Mouse (Mus musculus) heart, embryonic 14.5 days (tissue): ENCODE measurements around the gene Gart. TPM values are rescaled to one million over a fixed set of nuclear protein-coding genes. Genes with fewer than 3 reads are reported as not detected.

Experiments
- ATAC-seq: fragments of 200-750 bp; cut with Nextera tagmentation; 2 replicates; pipeline ENCODE4 v1.8.0; 2017; ENCODE audit warnings: low read depth, moderate TSS enrichment; ENCODE audit not compliant: insufficient number of reproducible peaks, insufficient read depth, low FRiP score
- H3K27ac ChIP-seq, 2 experiments: fragments of 200-500 bp in 1 of 2; fragments of 300-500 bp in 1 of 2; sonication (generic) in 1 of 2; replicated peaks in 1 of 2; 2 replicates each; pipeline ENCODE4 v1.5.1; 2012 to 2014; ENCODE audit warnings: low read depth in 2 of 2, low read length in 2 of 2, control low read depth in 1 of 2, mild to moderate bottlenecking in 1 of 2, mixed read lengths in 1 of 2; ENCODE audit not compliant: control insufficient read depth in 1 of 2, insufficient read depth in 1 of 2
- H3K27me3 ChIP-seq: fragments of 300-500 bp; sonication (generic); 2 replicates; pipeline ENCODE4 v1.6.1; 2014; ENCODE audit warnings: mild to moderate bottlenecking, low read length, control low read depth; ENCODE audit not compliant: control insufficient read depth, insufficient read depth
- H3K36me3 ChIP-seq: fragments of 300-500 bp; sonication (generic); 2 replicates; pipeline ENCODE4 v1.6.1; 2014; ENCODE audit warnings: mild to moderate bottlenecking, control low read depth, low read length, mixed read lengths; ENCODE audit not compliant: control insufficient read depth, insufficient read depth
- H3K4me1 ChIP-seq, 2 experiments: fragments of 200-500 bp in 1 of 2; fragments of 300-500 bp in 1 of 2; sonication (generic) in 1 of 2; 2 replicates each; pipeline ENCODE4 v1.6.1; 2012 to 2014; ENCODE audit warnings: low read length in 2 of 2, control low read depth in 1 of 2, mixed read lengths in 1 of 2; ENCODE audit not compliant: control insufficient read depth in 2 of 2, insufficient read depth in 2 of 2
- H3K4me2 ChIP-seq: fragments of 300-500 bp; sonication (generic); 2 replicates; pipeline ENCODE4 v1.6.1; 2014; ENCODE audit warnings: mild to moderate bottlenecking, low read length
- H3K4me3 ChIP-seq, 2 experiments: fragments of 200-500 bp in 1 of 2; fragments of 300-500 bp in 1 of 2; sonication (generic) in 1 of 2; 2 replicates each; pipeline ENCODE4 v1.5.1; 2012 to 2014; ENCODE audit warnings: low read length in 2 of 2, mild to moderate bottlenecking in 2 of 2, control low read depth in 1 of 2, low read depth in 1 of 2, moderate library complexity in 1 of 2; ENCODE audit not compliant: control insufficient read depth in 1 of 2, insufficient read depth in 1 of 2
- H3K9ac ChIP-seq: fragments of 300-500 bp; sonication (generic); 2 replicates; pipeline ENCODE4 v1.6.1; 2014; ENCODE audit warnings: mild to moderate bottlenecking, low read length
- H3K9me3 ChIP-seq: fragments of 300-500 bp; sonication (generic); 2 replicates; pipeline ENCODE4 v1.6.1; 2016; ENCODE audit warnings: low read length, control low read depth; ENCODE audit not compliant: control insufficient read depth
- WGBS: fragments of 180-500 bp; shearing (Covaris S2); extraction: QIAGEN DNeasy Blood & Tissue Kit; methylation state at CpG from one replicate; pipeline ENCODE4 v1.1.7; 2014; 5-methylcytosine and 5-hydroxymethylcytosine counted together
- polyA plus RNA-seq: library from polyadenylated mRNA; unstranded; fragments of >200 nt; fragmentation: Nextera tagmentation; extraction: Ambion mirVana; gene quantifications from 2 replicates; pipeline ENCODE4 v1.2.1, GENCODE M21; 2014

The Gart gene
- polyA plus RNA-seq, 1 experiment from 2014 or later: 56.2 TPM

- ATAC-seq: peak; percentile 55
- Histone ChIP-seq H3K9ac (peak overlapping the region; percentile 83), H3K9me3 (no peaks in the 10 kb centered on the region), H3K4me3 (peak overlapping the region; percentile 80 to 88), H3K36me3 (no peaks in the 10 kb centered on the region), H3K4me1 (peaks cover 0 to 7% of the 10 kb centered on the region in 2 experiments; a peak in 2 of 4 replicates), H3K4me2 (peak overlapping the region; percentile 82), H3K27ac (peak overlapping the region; percentile 9 to 77; a peak in 2 of 4 replicates), H3K27me3 (no peaks in the 10 kb centered on the region)
- under 1% methylated on average over 75 of the region's 75 CpGs for WGBS
Measured at GRCm38 (mm10) chr16:91596779-91597671, 49.7 kb downstream of the Gart start.

- 19% methylated on average over 9 of the region's 9 CpGs for WGBS
- peak overlapping the region; percentile 83 for H3K9ac ChIP-seq
Measured at GRCm38 (mm10) chr16:91596397-91596778, 50.4 kb downstream of the Gart start.

DNA sequence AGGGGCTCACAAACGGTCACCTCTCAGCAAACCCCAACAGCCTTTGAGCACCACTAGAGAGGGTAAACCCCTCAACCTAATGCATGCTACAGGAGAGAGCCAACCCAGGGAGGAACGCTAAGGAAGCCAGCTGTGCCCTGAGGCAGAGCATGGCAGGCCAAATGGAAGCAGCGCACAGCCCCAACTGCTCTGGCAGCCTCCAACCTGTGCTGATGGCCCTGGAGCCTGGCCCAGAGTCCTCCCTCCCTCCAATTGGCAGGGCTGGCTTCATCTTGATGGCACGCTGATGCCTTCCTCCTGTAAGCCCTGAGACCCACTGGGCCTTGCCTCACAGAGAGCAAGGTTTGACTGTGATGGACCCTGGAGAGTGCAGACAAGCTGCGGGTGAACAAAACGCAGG, 51.7 kb downstream of the Gart start:
- H3K27me3 ChIP-seq: no peaks in the 10 kb centered on the region
- no peak overlapping the region for H3K27ac ChIP-seq
- no peak overlapping the region for H3K4me3 ChIP-seq
- no peaks in the 10 kb centered on the region for H3K36me3 ChIP-seq
- H3K9me3 ChIP-seq: no peaks in the 10 kb centered on the region
- peaks cover 0 to 7% of the 10 kb centered on the region in 2 experiments; a peak in 2 of 4 replicates for H3K4me1 ChIP-seq
- no peak for ATAC-seq
- H3K9ac ChIP-seq: no peak overlapping the region
- H3K4me2 ChIP-seq: no peak overlapping the region
- 81% methylated on average over 6 of the region's 6 CpGs for WGBS

More at GRCm38 (mm10) chr16:91596397-91596778, 50.4 kb downstream of the Gart start:
- H3K4me2 ChIP-seq: peak overlapping the region; percentile 82
- no peaks in the 10 kb centered on the region for H3K9me3 ChIP-seq
- H3K4me1 ChIP-seq: peaks cover 0 to 7% of the 10 kb centered on the region in 2 experiments; a peak in 2 of 4 replicates
- no peak for ATAC-seq
- H3K36me3 ChIP-seq: no peaks in the 10 kb centered on the region
- H3K27ac ChIP-seq: no peak overlapping the region; a peak in 1 of 4 replicates
- no peaks in the 10 kb centered on the region for H3K27me3 ChIP-seq
- H3K4me3 ChIP-seq: peak overlapping the region; percentile 80 to 88

DNA sequence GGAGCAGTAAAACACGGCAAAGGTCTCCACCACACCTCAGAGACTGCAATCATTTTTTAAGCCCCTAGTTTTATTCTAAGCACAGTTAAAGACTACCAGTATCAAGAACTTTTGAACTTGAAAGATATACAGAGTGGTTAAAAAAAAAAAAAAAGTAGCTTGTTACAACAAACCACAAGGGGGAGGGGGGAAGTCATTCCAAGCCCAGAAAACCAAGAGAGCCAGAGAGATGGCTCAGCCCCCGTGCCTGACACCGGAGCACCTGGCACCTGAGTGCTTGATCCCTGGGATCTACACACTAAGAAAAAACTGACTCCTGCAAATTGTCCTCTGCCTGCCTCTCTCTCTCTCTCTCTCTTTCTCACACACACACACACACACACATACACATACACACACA, 53.5 kb downstream of the Gart start:
- WGBS: 64% methylated on average over 3 of the region's 3 CpGs
- H3K4me3 ChIP-seq: no peak overlapping the region
- H3K9me3 ChIP-seq: no peaks in the 10 kb centered on the region
- no peak overlapping the region for H3K4me2 ChIP-seq
- H3K27me3 ChIP-seq: no peaks in the 10 kb centered on the region
- no peak for ATAC-seq
- H3K27ac ChIP-seq: no peak overlapping the region
- H3K4me1 ChIP-seq: peaks cover 0 to 7% of the 10 kb centered on the region in 2 experiments; a peak in 2 of 4 replicates
- no peaks in the 10 kb centered on the region for H3K36me3 ChIP-seq
- no peak overlapping the region for H3K9ac ChIP-seq

GRCm38 (mm10) chr16:91592162-91592561, 54.6 kb downstream of the Gart start:
- no peaks in the 10 kb centered on the region for H3K27me3 ChIP-seq
- no peaks in the 10 kb centered on the region for H3K36me3 ChIP-seq
- no peaks in the 10 kb centered on the region for H3K9me3 ChIP-seq
- H3K27ac ChIP-seq: no peak overlapping the region
- H3K4me2 ChIP-seq: no peak overlapping the region
- no peak overlapping the region for H3K9ac ChIP-seq
- ATAC-seq: no peak
- WGBS: 60% methylated on average over 8 of the region's 8 CpGs
- no peak overlapping the region for H3K4me3 ChIP-seq
- H3K4me1 ChIP-seq: peaks cover 0 to 7% of the 10 kb centered on the region in 2 experiments; a peak in 2 of 4 replicates

GRCm38 (mm10) chr16:91588703-91589102, 58.0 kb downstream of the Gart start:
- H3K9ac ChIP-seq: no peak overlapping the region
- peaks cover 22% of the 10 kb centered on the region for H3K36me3 ChIP-seq
- H3K27ac ChIP-seq: no peak overlapping the region
- ATAC-seq: no peak
- no peaks in the 10 kb centered on the region for H3K9me3 ChIP-seq
- H3K27me3 ChIP-seq: no peaks in the 10 kb centered on the region
- no peaks in the 10 kb centered on the region for H3K4me1 ChIP-seq
- WGBS: 79% methylated on average over 3 of the region's 3 CpGs
- H3K4me3 ChIP-seq: no peak overlapping the region
- H3K4me2 ChIP-seq: no peak overlapping the region

- Histone ChIP-seq H3K4me1 (no peaks in the 10 kb centered on the region), H3K36me3 (peaks cover 22% of the 10 kb centered on the region), H3K4me3 (no peak overlapping the region), H3K27ac (no peak overlapping the region), H3K9me3 (no peaks in the 10 kb centered on the region), H3K9ac (no peak overlapping the region), H3K4me2 (no peak overlapping the region), H3K27me3 (no peaks in the 10 kb centered on the region)
- 68% methylated on average over 6 of the region's 6 CpGs for WGBS
- ATAC-seq: no peak
Measured at GRCm38 (mm10) chr16:91587730-91588453, 58.9 kb downstream of the Gart start.
